Mouse (Mus musculus) retina, postnatal 7 days (tissue): ENCODE results near the gene Pou2f1.
A peak's percentile ranks its signal among the peaks of the same experiment; 100 is the strongest.
"Not testable (repeated sequence)": the region's sequence is repeated elsewhere in the genome, so short reads cannot be mapped to it uniquely, and the experiment has no call there.

Experiments used
- DNase-seq: peaks from one replicate; pipeline ENCODE4 v3.0.0-alpha.2; 2012; ENCODE audit warnings: low read depth, low spot score

Gene Pou2f1

DNA sequence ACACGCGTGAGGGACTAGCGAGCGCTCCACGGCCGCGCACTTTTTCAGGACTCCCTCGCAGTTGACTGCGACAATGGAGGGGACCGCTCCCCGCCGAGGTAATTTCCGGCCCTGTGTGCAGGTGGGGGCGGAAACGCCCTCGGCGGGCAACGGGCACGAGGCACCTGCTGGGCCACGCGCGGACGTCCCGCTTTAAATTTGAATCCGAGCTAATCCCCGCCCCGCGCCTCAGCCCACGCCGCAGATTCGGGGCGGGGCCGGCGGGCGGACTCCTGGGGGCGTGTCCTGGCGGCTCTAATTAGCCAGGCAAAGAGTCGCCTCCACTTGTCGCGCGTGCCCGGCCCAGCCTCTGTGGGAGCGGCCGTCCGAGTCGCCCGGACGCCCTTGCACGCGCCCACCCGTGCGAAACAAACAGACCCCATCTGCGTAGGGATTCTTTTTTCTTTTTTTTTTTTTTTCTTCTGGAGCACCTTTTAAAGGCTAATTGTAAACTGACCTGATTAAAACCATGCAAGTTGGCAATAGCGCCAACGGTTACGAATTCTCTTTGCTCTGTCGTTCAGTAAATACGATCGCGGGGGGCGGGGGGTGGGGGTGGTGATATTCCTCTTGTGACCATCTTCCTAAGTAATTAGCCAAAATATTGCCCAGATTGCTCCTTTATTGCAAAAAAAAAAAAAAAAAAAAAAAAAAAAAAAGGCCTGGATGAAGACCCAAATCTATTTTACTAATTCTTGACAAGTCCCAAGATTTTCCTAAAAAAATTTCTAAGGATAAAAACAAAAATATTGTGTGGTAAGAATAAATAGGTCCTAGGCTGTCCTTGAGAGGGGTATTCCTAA, 924 bp upstream of the Pou2f1 start:
- DNase-seq, result peak; percentile 90

DNA sequence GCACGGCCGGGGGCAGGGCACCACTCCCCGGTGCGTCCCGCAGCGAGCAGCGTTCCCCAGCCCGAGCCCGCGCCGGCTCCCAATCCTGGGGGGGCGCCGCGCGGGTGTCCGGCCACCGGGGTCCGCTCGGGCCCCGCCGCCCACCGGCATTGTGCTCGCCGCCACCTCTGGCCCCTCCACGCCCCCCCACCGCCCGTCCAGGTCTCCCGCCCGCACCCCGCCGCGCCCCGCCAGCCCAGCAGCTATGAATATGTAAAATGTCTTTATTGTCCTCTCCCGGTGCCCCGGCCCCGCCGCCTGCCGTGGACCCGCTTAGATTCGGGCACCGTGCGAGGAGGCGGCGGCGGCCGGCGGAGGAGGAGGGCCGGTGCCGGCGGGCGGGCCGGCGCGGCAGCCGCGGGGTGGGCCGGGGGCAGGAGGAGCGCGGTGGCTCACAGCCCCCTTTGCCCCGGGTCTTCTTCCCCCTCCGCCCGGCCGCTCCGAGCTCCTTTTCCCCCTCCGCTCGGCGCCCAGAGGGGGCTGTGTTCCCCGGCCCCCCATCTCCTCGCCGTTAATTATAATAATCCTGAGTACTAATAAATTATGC, 481 bp downstream of the Pou2f1 start:
- DNase-seq, result peak; percentile 20

DNA sequence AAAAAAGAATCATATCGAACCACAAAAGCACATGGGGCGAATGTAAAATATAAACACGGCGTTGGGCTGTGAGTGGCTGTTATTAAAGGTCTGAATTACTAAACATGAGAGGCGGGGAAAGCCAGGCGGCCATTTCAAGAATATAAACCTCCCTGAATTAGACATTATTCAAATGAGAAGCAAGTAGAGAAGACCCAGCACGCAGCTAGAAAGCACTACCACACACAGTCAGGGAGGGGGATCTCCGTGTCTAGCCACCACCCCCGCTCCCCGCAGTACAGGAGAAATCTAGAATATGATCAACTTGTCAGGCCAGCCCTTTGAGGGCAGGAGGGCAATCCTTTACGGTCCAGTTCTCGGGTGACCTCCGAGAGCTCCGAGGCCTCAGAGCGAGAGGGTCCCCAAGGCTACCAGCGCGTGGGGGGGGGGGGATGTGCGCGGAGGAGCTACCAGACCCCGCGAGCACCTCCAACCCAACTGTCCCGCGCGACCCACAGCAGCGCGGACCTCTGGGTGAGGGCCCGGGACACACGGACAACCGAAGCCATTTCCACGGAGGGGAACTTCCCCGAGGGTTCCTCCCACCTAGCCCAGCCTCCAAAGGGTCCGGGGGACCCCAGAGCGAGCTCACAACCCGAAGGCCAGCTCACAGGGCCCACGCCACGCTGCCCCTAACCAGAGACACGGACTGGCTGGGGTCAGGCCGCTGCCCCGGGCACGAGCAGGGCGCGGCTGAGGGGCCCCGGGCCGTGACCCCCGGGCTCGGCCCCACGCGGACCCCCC, 1.2 kb downstream of the Pou2f1 start:
- peak; percentile 9 for DNase-seq

DNA sequence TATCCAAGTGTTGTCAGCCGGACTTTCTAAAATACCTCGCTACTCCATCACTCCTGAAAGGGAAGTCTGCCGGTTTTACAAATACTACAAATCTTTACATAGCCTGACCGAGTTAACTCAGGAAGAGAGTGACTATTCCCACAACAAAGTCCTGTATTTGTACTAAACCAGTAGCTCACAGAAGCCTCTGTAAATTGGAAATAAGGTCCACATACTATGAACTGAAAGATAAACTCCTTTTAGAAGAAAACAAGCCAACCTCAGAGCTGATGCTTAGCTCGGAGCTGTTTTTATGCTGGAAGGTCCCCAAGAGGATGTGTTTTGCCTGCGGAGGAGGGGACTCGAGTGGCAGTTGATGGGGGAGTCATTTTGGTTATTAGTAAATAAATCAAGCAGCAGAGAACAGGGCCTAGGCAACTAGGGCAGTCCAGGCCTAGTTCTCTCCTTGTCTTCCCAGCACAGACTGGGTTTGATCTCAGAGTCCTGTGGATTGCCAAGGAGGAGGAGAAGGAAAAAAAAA, 1.8 kb downstream of the Pou2f1 start:
- peak; percentile 2 for DNase-seq

DNA sequence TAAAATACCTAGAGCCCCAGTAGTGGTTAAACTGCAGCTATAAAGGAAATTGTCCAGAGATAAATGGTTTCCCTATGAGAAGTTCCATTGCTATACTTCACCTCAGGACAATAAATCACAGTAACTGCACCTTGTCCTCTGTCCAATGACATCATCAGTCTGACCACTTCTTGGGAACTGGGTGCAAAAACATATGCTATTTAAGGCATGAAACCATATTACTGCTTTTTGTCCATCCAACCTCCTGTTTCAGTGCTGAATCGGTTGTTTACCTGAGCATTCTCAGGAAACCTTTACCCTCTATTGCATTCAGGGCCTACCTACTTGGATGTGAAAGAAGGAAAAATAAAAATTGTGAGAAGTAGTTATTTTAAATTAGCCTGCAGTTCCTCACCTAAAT, 2.8 kb downstream of the Pou2f1 start:
- no peak for DNase-seq

DNA sequence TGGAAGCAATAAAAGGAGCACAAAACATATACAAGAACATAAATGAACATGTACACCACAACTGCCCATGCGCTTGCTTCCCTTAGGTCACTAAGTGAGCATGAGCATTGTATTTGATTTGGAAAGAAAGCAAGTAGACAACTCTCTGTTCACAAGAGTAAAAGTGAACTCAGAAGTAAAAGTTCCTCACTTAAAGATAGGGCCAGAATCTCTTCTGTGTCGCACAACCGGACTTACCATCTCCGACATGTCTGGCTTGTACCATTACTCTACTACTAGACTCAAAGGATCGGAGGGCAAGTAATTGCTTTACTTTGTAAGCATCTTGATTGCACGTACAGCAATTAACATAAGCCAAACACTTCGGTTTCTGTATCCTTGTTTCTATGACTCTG, 6.8 kb downstream of the Pou2f1 start:
- DNase-seq, result no peak

DNA sequence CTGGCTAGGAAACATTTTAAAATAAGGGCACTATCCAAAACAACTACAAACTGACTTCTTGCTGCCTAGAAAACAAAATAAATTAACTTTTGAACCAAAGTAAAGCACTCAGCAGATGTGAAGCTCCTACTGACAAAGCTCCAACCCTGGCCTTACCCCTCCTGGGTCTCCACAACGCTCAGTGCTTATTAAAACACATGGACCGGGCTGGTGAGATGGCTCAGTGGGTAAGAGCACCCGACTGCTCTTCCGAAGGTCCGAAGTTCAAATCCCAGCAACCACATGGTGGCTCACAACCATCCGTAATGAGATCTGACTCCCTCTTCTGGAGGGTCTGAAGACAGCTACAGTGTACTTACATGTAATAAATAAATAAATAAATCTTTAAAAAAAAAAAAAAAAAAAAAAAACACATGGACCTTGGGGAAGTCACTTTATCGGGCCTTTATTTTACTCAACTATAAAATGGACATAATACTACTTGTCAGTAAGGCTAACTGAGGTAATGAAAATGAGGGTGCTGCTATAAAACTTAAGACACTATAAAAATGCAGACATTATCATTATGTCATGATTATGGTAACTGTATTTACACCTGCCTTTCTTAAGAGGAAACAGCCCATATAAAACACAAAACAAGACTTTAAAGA, 7.3 kb downstream of the Pou2f1 start:
- DNase-seq, result not testable (repeated sequence)

DNA sequence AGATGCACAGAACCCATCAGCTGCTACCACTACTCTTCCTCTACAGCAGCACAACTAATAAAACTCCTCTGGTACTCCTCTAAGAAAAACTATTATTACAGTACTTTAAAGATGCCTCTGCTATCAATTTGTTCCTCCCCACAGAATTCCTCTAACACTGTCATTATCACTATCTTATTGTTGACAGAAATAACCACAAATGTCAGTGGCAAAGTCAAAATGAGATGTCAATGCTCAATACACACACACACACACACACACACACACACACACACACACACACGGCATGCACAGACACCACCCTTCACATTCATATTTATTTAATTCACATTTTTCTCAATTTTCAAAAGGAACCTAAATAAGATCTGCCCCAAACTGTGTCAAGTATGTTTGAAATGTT, 8.2 kb downstream of the Pou2f1 start:
- DNase-seq, result no peak

DNA sequence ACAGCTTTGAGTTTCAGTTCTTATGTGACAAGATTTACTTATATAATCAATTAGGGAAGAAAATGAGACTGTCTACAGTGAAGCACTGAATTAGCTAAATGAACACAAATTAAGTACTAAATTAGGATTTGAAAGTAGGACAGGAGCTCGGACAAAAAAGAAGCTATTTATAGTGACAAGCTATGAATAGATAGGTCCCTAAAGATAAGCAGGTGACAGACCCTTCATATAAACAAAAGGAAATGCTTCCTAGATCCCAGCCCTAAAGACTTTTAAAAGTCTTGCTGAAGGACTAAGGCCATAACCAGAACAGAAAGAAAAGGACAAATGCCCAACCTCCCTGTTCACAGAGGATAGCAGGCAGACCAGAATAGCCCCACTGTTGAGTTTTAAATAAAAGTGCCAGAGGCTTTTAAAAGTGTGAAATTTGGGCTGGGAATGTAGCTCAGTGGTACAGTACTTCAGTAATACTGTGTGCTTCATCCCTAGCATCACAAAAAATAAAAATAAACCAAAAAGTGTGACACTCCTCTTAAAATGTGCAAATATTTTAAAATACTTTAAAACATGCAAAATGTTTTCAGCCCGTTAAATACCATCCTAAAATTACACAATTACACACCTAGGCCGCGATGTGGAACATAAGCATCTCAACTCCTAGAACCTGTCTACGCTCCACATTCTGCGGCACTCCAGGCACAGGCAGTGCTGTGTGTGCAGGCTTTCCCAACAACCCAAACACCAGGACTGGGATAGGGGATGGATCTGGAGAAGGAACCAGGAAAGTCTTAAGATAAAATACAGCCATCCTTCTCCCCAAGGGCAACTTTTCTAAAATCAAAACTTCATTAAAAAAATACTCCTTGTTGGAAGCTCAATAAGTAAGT, 9.0 kb downstream of the Pou2f1 start:
- DNase-seq, result no peak

DNA sequence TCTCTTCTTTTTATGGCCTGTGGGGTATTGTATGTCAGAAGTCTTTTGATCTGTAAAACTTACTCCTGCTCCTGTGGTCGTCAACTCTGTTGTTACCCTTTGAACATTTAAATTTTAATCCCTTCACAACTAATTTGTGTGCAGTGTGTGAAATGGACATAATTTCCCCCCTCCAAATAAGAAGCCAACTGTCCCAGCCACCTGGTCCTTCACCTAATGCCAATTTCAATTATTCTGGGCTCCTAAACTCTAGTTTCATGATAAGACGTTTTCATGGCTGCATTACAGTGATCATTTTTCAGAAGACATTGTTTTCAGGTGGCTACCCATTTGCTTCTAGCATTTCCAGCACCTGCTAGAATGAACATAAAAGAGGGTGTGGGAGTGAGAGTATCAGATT, 13.9 kb downstream of the Pou2f1 start:
- DNase-seq, result no peak

DNA sequence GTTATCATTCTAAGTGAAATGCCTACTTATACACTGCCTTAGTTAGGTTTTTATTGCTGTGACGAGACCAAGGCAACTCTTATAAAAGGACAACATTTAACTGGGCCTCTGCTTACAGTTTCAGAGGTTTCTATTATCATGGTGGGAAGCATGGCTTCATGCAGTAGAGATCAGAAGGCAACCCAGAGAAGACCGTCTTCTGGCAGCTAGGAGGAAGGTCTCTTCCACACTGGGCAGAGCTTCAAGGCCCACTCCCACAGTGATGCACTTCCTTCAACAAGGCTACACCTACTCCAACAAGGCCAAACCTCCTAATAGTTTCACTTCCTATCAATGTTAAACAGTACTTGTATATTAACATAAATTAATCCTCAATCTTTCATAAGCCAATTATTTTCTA, 14.4 kb downstream of the Pou2f1 start:
- no peak for DNase-seq

DNA sequence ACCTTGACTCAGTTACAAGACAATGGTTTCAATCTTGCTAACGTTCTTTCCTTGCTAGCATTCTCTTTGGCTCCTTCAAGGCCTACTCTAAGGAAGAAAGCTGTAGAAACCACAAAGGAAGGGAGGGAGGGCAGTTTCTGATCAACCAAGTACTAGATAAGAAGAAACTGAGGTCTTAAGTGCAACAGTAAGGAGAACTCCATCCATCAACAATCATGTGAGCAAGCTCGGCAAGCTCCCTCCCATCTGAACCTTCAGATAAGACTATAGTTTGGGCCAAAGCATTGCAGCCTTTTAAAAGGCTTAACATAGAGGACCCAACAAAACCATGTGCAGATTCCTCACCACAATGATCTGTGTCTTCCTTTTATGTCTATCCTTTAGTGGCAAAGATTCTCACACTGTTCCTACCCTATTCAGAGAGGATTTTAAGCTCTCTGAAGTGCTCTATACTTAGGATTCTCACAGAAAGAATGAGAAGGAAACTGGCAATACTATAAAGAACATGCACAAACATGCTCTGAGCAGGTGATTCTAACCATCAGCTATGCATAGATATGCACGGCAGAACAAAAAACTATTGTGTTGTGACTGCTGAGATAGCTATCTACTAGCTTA, 16.6 kb downstream of the Pou2f1 start:
- DNase-seq, result no peak

DNA sequence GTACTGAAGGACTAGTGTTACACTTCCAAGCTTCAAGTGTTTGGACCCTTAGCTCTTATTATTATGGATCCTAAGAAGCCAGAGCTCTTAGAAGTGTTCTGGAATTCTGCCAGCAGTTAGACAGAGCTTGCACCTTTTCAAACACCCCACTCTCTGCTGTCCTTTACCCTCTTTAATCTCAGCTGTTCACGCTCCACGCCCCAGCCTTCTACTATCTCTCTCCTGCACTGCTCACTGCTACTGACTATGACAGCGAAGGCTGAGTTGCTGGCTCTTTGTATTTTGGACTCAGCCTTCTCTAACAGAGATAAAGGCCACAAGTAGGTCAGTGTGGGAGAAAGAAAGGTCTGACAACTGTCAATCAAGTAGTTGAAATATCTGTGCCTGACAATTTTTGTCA, 17.3 kb downstream of the Pou2f1 start:
- no peak for DNase-seq

DNA sequence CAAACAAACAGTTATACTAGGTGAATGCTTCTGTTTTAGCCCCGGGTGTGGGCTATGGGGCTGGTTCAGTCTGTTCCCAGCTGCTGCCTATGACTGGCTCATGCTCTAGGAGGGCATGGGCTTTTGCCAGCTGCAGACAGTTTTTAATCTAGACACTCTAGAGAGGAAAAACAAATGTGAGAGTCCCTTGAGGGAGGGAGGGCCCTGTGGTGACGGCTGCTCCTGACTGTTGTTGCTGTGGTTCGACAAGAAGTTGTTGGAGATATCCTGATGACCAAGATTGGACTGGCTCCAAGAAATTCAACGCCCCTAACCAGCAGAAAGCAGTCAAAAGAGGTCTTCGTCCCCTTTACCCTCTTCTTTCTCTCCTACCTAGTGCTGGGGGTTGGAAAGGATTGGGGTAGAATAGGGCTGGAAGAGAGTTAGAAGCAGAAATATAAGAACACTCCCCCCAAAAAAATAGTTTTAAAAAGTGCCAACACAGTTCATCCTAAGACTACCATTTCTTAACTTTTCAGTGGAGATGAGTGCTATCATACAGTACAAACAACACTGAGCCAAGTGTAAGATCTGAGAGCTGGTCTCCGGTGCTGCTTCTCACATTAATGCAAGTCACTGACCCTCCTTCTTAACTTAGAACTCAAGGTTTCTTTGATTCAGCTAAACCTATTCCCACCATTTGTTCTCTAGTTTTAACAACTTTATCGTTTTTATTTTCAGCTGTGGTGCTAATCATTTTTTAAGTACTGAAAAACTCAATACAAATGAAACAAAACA, 25.6 kb downstream of the Pou2f1 start:
- DNase-seq, result no peak

DNA sequence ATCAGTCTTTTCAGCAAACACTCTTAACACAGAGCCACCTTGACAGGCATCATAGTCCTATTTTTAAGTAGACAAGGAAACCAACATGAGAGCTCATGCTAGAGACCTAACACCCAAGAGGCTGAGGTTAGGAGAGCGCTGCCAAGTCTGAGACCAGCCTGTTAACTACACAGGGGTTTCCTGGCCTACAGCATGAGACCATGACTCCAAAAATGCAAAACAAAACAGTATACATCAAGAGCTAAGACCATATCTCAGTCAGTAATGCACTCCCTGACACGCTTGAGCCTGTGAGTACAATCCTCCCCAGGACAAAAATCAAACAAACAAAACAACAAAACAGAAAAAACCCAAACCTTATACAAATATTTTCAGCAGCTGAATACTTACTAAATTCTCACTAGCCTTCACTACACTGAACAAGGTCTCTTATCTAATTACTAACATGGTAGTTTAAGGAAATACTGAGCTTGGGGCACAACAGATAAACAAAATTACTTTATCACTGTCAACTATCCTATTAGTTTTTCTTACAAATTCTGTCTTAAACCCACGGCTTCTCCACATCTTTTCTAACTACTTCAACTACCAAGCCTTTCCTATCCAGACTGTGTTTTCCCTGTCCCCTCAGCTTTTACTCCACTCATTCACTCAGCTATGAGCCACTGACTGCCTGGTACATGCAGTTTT, 33.3 kb downstream of the Pou2f1 start:
- DNase-seq, result no peak

DNA sequence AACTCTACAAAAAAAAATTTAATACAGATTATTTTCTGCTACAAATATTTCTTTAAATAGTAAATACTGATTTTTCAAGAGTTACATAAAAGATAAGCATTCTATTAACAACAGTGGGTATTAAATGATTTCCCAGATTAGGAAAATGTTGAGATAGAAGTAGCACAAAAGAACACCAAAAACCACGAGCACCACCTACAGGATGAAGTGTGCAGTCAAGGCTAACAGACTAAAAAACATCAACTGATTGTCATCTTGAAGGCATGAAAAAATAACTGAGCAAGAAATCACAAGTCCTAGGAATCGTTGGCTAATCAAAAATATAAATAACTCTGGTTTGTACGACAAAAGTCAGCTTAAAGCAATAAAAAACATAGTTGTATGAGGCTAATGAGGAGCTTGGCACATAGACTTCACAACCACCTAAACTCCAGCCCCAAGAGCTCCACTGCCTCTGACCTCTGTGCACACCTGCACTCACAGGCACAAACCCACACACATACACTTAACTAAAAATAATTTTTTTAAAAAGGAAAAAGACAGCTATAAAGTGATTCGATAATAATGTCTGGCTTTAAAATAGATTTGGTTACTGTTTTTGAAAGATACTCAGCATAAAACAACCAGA, 35.3 kb downstream of the Pou2f1 start:
- peak; percentile 61 for DNase-seq

DNA sequence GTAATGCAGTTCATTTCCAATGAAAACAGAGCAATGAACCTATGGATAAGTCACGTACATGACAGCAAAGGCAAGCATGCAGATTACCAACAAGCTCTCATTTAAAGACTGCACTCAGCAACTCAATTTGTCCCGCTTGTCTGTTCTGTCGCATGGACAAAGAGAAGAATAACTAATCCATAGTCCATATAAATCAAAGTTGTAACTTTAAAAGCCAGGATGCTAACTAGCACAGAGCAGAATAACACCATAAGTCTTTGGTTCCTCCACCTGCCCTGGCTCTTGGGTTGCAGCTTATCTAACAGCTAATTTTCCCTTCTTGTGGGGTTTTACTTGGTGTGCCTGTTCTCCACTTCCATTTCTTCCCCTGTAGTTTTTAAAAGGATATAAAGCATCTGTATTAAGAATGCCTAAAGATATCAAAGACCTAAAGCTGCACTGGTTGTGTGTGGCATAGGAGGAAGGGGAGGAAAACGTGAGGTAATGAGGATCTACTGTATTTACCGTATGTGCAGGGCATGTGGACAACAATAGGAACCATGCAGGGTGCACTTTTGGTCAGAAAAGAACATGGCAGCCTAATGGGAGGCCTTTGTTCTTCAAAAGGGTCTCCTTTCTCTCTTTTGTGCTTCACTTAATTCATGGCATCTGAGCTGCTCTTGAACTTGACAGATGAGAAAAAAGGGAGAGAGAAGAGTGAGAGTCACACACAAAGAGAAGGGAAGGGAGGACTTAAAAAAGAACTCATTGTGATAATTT, 36.1 kb downstream of the Pou2f1 start:
- DNase-seq, result no peak
